Mouse (Mus musculus) MEL (cell line): ENCODE data around the gene Wap.

Experiments used
- CHD2 ChIP-seq: IDR thresholded peaks from 2 replicates; pipeline ENCODE4 v1.6.1; 2011; ENCODE audit warnings: low read length, improper control_type of control experiment
- CTCF ChIP-seq, 3 experiments: IDR thresholded peaks in 2 of 3; conservative IDR thresholded peaks in 1 of 3; 2 replicates each; pipeline ENCODE4 v1.5.1; 2011 to 2012; ENCODE audit warnings: low read length in 3 of 3, low read depth in 2 of 3, mild to moderate bottlenecking in 2 of 3, improper control_type of control experiment in 1 of 3, inconsistent platforms in 1 of 3, mixed read lengths in 1 of 3, moderate library complexity in 1 of 3; ENCODE audit not compliant: control insufficient read depth in 1 of 3, insufficient read depth in 1 of 3, poor library complexity in 1 of 3, severe bottlenecking in 1 of 3
- E2F4 ChIP-seq: IDR thresholded peaks from 2 replicates; pipeline ENCODE4 v1.6.1; 2011; ENCODE audit warnings: low read depth, low read length, improper control_type of control experiment, borderline replicate concordance
- EP300 ChIP-seq, 2 experiments: IDR thresholded peaks; 2 replicates each; pipeline ENCODE4 v1.6.1; 2011; ENCODE audit warnings: improper control_type of control experiment in 2 of 2, low read length in 2 of 2, low read depth in 1 of 2, mild to moderate bottlenecking in 1 of 2
- ETS1 ChIP-seq: IDR thresholded peaks from 2 replicates; pipeline ENCODE4 v1.6.1; 2012; ENCODE audit warnings: low read depth, mild to moderate bottlenecking, inconsistent platforms, low read length, improper control_type of control experiment, moderate library complexity
- MAX ChIP-seq: IDR thresholded peaks from 2 replicates; pipeline ENCODE4 v1.6.1; 2011; ENCODE audit warnings: low read length, improper control_type of control experiment
- MAZ ChIP-seq: IDR thresholded peaks from 2 replicates; pipeline ENCODE4 v1.6.1; 2012; ENCODE audit warnings: low read depth, mild to moderate bottlenecking, inconsistent platforms, low read length, improper control_type of control experiment
- NRF1 ChIP-seq: IDR thresholded peaks from 2 replicates; pipeline ENCODE4 v1.6.1; 2014; ENCODE audit warnings: low read depth, mild to moderate bottlenecking, inconsistent platforms, low read length, improper control_type of control experiment, moderate library complexity; ENCODE audit not compliant: poor library complexity, insufficient read depth, severe bottlenecking
- POLR2A ChIP-seq, 2 experiments: IDR thresholded peaks; 2 replicates each; pipeline ENCODE4 v1.6.1; 2011 to 2012; ENCODE audit warnings: low read length in 2 of 2, mild to moderate bottlenecking in 2 of 2, control low read depth in 1 of 2, improper control_type of control experiment in 1 of 2, low read depth in 1 of 2, moderate library complexity in 1 of 2; ENCODE audit not compliant: control insufficient read depth in 1 of 2, insufficient read depth in 1 of 2, poor library complexity in 1 of 2
- SIN3A ChIP-seq: IDR thresholded peaks from 2 replicates; pipeline ENCODE4 v1.6.1; 2012; ENCODE audit warnings: low read length, improper control_type of control experiment, inconsistent platforms
- TAL1 ChIP-seq: IDR thresholded peaks from 2 replicates; pipeline ENCODE4 v1.6.1; 2012; ENCODE audit warnings: mild to moderate bottlenecking, inconsistent platforms, low read length, moderate library complexity, mixed read lengths
- UBTF ChIP-seq: IDR thresholded peaks from 2 replicates; pipeline ENCODE4 v1.6.1; 2012; ENCODE audit warnings: low read depth, mild to moderate bottlenecking, inconsistent platforms, low read length, improper control_type of control experiment, moderate library complexity, borderline replicate concordance; ENCODE audit not compliant: insufficient read depth
- ZNF384 ChIP-seq: IDR thresholded peaks from 2 replicates; pipeline ENCODE4 v1.6.1; 2012; ENCODE audit warnings: low read depth, mild to moderate bottlenecking, inconsistent platforms, low read length, improper control_type of control experiment

DNA sequence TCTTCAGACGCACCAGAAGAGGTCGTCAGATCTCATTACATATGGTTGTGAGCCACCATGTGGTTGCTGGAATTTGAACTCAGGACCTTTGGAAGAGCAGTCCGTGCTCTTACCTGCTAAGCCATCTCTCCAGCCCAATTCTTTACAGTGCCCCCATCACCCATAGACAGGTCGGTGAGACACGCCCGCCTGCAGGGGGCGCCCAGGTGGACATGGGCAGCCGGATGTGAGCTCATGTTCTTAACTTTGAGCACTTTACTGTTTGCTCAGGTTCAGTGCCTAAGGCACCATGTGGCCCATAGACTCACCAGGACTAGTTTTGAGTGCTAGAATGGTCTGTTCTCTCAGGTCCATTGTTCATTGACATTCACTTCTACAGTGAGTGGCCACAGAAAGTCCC, 2.3 kb downstream of the Wap start:
- TF ChIP-seq MAX (no peak), SIN3A (no peak), NRF1 (no peak), CTCF (IDR thresholded peaks at IDR 0.05 in 2 of 3, conservative IDR thresholded peaks at IDR 0.05 in 1 of 3; ENCODE audit: control insufficient read depth in 1 of 3, insufficient read depth in 1 of 3, low read depth in 2 of 3, low read length in 3 of 3, poor library complexity in 1 of 3, severe bottlenecking in 1 of 3) (peak; percentile 28 to 65 (median 48); a peak in 5 of 6 replicates), ETS1 (no peak), CHD2 (no peak), UBTF (no peak), POLR2A (IDR thresholded peaks at IDR 0.05; ENCODE audit: control insufficient read depth in 1 of 2, insufficient read depth in 1 of 2, low read depth in 1 of 2, low read length in 2 of 2, poor library complexity in 1 of 2) (no peak), TAL1 (no peak), ZNF384 (no peak), EP300 (IDR thresholded peaks at IDR 0.05; ENCODE audit: low read depth in 1 of 2, low read length in 2 of 2) (no peak), MAZ (no peak), E2F4 (no peak)
